Mouse (Mus musculus): Measurements from ENCODE around the gene Tcap. TPM values are rescaled to one million over a fixed set of nuclear protein-coding genes. Genes with fewer than 3 reads are reported as not detected.
A peak's percentile ranks its signal among the peaks of the same experiment; 100 is the strongest.

Gene Tcap
- total and polyA plus RNA-seq, 3 experiments = 1,095 to 3,136 (median 1,827) TPM

- Histone ChIP-seq H3K27ac (no peak overlapping the region), H3K9ac (ENCODE audit: low read depth, low read length) (no peak overlapping the region), H3K36me3 (ENCODE audit: control insufficient read depth, insufficient read depth, low read length) (no peaks in the 10 kb centered on the region), H3K4me1 (ENCODE audit: control insufficient read depth, insufficient read depth, low read length) (peaks cover 12% of the 10 kb centered on the region), H3K4me3 (no peak overlapping the region), H3K27me3 (ENCODE audit: control insufficient read depth, insufficient read depth, low read length) (no peaks in the 10 kb centered on the region), H3K79me2 (replicated peaks; ENCODE audit: control insufficient read depth, insufficient read depth, low read length) (no peaks in the 10 kb centered on the region)
- intact Hi-C loops (cut with DNase I) = loop anchor here (2.0 kb wide), 1 partner anchor 41 kb away; the partner anchor contains the start of gene Mien1
- TF ChIP-seq CTCF (IDR thresholded peaks at IDR 0.05) = no peak
- TF ChIP-seq POLR2A (IDR thresholded peaks at IDR 0.05; ENCODE audit: insufficient read depth, low read depth, low read length) = no peak
- TF ChIP-seq EP300 (IDR thresholded peaks at IDR 0.05; ENCODE audit: insufficient read depth, low read depth, low read length) = no peak
- DNase-seq = no peak
- 91% methylated on average over 7 of the region's 7 CpGs for WGBS
Observed at GRCm38 (mm10) chr11:98397946-98398345, 14.3 kb downstream of the Tcap start.

DNA sequence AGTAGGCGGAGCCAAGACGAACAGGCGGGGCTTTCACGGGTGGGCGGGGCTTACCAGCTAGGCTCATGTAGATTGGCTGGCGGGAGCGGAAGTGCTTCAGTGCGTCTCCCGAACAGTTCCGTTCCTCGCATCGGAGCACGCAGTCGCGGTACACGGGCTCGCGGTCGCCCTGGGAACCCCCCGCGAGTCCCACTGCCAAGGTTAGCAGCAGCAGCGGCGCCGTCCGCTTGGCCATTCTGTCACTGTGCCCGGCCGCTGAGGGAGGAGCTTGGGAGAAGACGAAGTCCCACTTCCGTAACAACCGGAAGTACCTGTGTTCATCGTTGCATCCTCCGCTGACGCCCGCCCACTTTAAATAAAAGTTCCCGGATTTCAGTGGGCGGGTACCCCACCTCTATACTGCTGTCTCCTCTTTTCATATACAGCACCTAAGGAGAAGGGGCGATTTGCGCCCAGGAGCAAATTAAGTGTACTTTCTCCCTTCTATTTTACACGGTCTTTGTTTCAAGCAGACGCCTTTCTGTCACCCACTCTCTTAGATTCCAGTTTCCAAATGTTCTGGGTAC, 16.6 kb downstream of the Tcap start, which contains the start of gene Pgap3:
Pgap3 (minus strand) TSS at position 330 of the 566 bp plus-strand sequence.
- TF ChIP-seq EP300 (IDR thresholded peaks at IDR 0.05; ENCODE audit: insufficient read depth, low read depth, low read length) = 0 out of 2 replicates have a peak, but pooled peaks have one; percentile 18
- TF ChIP-seq POLR2A (IDR thresholded peaks at IDR 0.05; ENCODE audit: insufficient read depth, low read depth, low read length) = peak; percentile 53
- TF ChIP-seq CTCF (IDR thresholded peaks at IDR 0.05) = no peak
- Histone ChIP-seq H3K27me3 (ENCODE audit: control insufficient read depth, insufficient read depth, low read length) (no peaks in the 10 kb centered on the region), H3K27ac (peak within 1 kb of the TSS; percentile 93), H3K9ac (ENCODE audit: low read depth, low read length) (peak within 1 kb of the TSS; percentile 87), H3K4me3 (peak within 1 kb of the TSS; percentile 93), H3K4me1 (ENCODE audit: control insufficient read depth, insufficient read depth, low read length) (peaks cover 6% of the 10 kb centered on the region), H3K79me2 (replicated peaks; ENCODE audit: control insufficient read depth, insufficient read depth, low read length) (no peaks in the 10 kb centered on the region), H3K36me3 (ENCODE audit: control insufficient read depth, insufficient read depth, low read length) (no peaks in the 10 kb centered on the region)
- WGBS = under 1% methylated on average over 40 of the region's 40 CpGs
- intact Hi-C loops (cut with DNase I) = no loop called here
- peak; percentile 90 to 91 for DNase-seq

- intact Hi-C loops (cut with DNase I) = no loop called here
- no peak for DNase-seq
- Histone ChIP-seq H3K36me3 (ENCODE audit: control insufficient read depth, insufficient read depth, low read length) (no peaks in the 10 kb centered on the region), H3K27me3 (ENCODE audit: control insufficient read depth, insufficient read depth, low read length) (no peaks in the 10 kb centered on the region), H3K9ac (ENCODE audit: low read depth, low read length) (no peak overlapping the region), H3K27ac (peak overlapping the region; percentile 93), H3K4me3 (peak overlapping the region; percentile 93), H3K79me2 (replicated peaks; ENCODE audit: control insufficient read depth, insufficient read depth, low read length) (no peaks in the 10 kb centered on the region), H3K4me1 (ENCODE audit: control insufficient read depth, insufficient read depth, low read length) (peaks cover 4% of the 10 kb centered on the region)
- WGBS = 53% methylated on average over 3 of the region's 3 CpGs
- no peak for TF ChIP-seq CTCF (IDR thresholded peaks at IDR 0.05)
- no peak for TF ChIP-seq EP300 (IDR thresholded peaks at IDR 0.05; ENCODE audit: insufficient read depth, low read depth, low read length)
- TF ChIP-seq POLR2A (IDR thresholded peaks at IDR 0.05; ENCODE audit: insufficient read depth, low read depth, low read length) = no peak
Observed at GRCm38 (mm10) chr11:98400816-98401215, 17.2 kb downstream of the Tcap start.

- no peak overlapping the region for H3K4me3 ChIP-seq
- H3K36me3 ChIP-seq (ENCODE audit: control insufficient read depth, insufficient read depth, low read length) = no peaks in the 10 kb centered on the region
- no peaks in the 10 kb centered on the region for H3K4me1 ChIP-seq (ENCODE audit: control insufficient read depth, insufficient read depth, low read length)
- TF ChIP-seq CTCF (IDR thresholded peaks at IDR 0.05) = no peak
- TF ChIP-seq EP300 (IDR thresholded peaks at IDR 0.05; ENCODE audit: insufficient read depth, low read depth, low read length) = no peak
- no peak for TF ChIP-seq POLR2A (IDR thresholded peaks at IDR 0.05; ENCODE audit: insufficient read depth, low read depth, low read length)
- no peak for DNase-seq
- H3K79me2 ChIP-seq (replicated peaks; ENCODE audit: control insufficient read depth, insufficient read depth, low read length) = no peaks in the 10 kb centered on the region
- WGBS = 71% methylated on average over 6 of the region's 6 CpGs
- H3K27me3 ChIP-seq (ENCODE audit: control insufficient read depth, insufficient read depth, low read length) = no peaks in the 10 kb centered on the region
- H3K9ac ChIP-seq (ENCODE audit: low read depth, low read length) = no peak overlapping the region
- no peak overlapping the region for H3K27ac ChIP-seq
- intact Hi-C loops (cut with DNase I) = no loop called here
Observed at GRCm38 (mm10) chr11:98406621-98407020, 23.0 kb downstream of the Tcap start.

DNA sequence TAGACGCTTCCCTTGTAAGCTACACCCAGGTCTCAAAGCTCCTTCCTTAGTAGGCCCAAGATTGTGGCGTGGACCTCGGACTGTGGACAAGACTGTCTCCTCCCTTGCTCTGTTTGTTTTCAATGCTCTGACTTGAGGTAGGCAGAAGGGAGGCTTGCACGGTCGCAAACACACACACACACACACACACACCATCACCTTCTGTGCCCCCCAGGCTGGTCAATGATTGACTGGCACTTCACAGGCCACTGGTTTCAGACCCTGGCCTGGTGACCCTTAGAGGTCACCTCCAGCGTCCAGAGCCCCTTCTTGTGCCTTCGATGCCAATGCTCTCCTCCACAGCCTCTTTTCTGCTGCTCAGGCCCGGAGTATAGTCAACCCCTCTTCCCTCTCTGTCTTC, 25.3 kb downstream of the Tcap start:
- Histone ChIP-seq H3K36me3 (ENCODE audit: control insufficient read depth, insufficient read depth, low read length) (no peaks in the 10 kb centered on the region), H3K27me3 (ENCODE audit: control insufficient read depth, insufficient read depth, low read length) (no peaks in the 10 kb centered on the region), H3K4me1 (ENCODE audit: control insufficient read depth, insufficient read depth, low read length) (peaks cover 2% of the 10 kb centered on the region), H3K9ac (ENCODE audit: low read depth, low read length) (no peak overlapping the region), H3K4me3 (no peak overlapping the region), H3K27ac (no peak overlapping the region), H3K79me2 (replicated peaks; ENCODE audit: control insufficient read depth, insufficient read depth, low read length) (no peaks in the 10 kb centered on the region)
- TF ChIP-seq EP300 (IDR thresholded peaks at IDR 0.05; ENCODE audit: insufficient read depth, low read depth, low read length) = no peak
- no peak for TF ChIP-seq CTCF (IDR thresholded peaks at IDR 0.05)
- no peak for TF ChIP-seq POLR2A (IDR thresholded peaks at IDR 0.05; ENCODE audit: insufficient read depth, low read depth, low read length)
- intact Hi-C loops (cut with DNase I) = no loop called here
- no peak for DNase-seq
- WGBS = 63% methylated on average over 8 of the region's 8 CpGs

GRCm38 (mm10) chr11:98409341-98409822, 25.8 kb downstream of the Tcap start:
- WGBS = 10% methylated on average over 8 of the region's 10 CpGs
- peaks cover 2% of the 10 kb centered on the region for H3K4me1 ChIP-seq (ENCODE audit: control insufficient read depth, insufficient read depth, low read length)
- H3K36me3 ChIP-seq (ENCODE audit: control insufficient read depth, insufficient read depth, low read length) = no peaks in the 10 kb centered on the region
- no peak for DNase-seq
- TF ChIP-seq CTCF (IDR thresholded peaks at IDR 0.05) = no peak
- TF ChIP-seq POLR2A (IDR thresholded peaks at IDR 0.05; ENCODE audit: insufficient read depth, low read depth, low read length) = no peak
- no peak overlapping the region for H3K4me3 ChIP-seq
- intact Hi-C loops (cut with DNase I) = no loop called here
- H3K9ac ChIP-seq (ENCODE audit: low read depth, low read length) = no peak overlapping the region
- H3K79me2 ChIP-seq (replicated peaks; ENCODE audit: control insufficient read depth, insufficient read depth, low read length) = no peaks in the 10 kb centered on the region
- H3K27ac ChIP-seq = no peak overlapping the region
- no peaks in the 10 kb centered on the region for H3K27me3 ChIP-seq (ENCODE audit: control insufficient read depth, insufficient read depth, low read length)

Measured in heart, adult 2 months (tissue).